In the genomic region with DNA sequence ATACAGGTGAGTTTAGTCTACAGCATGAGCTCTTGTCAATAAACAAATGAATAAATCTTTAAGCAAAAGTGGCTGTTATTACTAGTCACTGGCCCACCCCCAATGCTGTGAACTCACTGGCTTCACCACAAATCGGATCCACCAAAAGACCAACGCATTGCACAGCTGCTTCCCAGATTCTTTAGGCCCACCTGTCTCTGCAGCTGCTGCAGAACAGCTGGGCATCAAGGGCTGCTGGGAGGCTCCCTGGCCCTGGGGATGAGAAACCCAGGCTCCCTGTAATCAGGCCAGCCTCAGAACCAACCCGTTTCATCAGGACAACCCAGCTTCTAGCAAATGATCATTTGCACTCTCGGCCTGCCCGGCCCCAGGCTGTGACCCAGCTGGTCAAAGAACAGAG, we compare ENCODE assay signal across 25 mouse cellular contexts. TPM values are rescaled to one million over a fixed set of nuclear protein-coding genes. Genes with fewer than 3 reads are reported as not detected.
"Had no signal": no experiment of that assay in that cellular context is flagged by ENCODE, and none has a peak within 500 bp of the region (broad histone marks: within the 10 kb centered on the region; RNA-seq: fewer than 3 reads in every experiment).

No protein-coding gene starts in this region.

- H3K4me1 ChIP-seq: lung, embryonic 15.5 days; midbrain, embryonic 13.5 days; midbrain, embryonic 15.5 days; neural tube, embryonic 13.5 days; neural tube, embryonic 15.5 days had no signal

- DNase-seq: liver, postnatal 0 days; lung, adult 2 months; lung, postnatal 14 days; lung, postnatal 36 days; retina, postnatal 1 day; right cerebral cortex, adult 18-20 months; right cerebral cortex, postnatal 25 days; right cerebral cortex, postnatal 4 days; spleen, adult 18-20 months; thymus, adult 18-20 months; thymus, postnatal 14 days; thymus, postnatal 36 days had no signal

- ATAC-seq: liver, postnatal 0 days; lung, postnatal 0 days; midbrain, embryonic 13.5 days; midbrain, embryonic 15.5 days had no signal

- H3K9me3 ChIP-seq: lung, embryonic 15.5 days; midbrain, embryonic 13.5 days; midbrain, embryonic 15.5 days; neural tube, embryonic 13.5 days; neural tube, embryonic 15.5 days had no signal

- H3K27me3 ChIP-seq: midbrain, embryonic 13.5 days; midbrain, embryonic 15.5 days; neural tube, embryonic 15.5 days had no signal

- H3K9ac ChIP-seq: liver, postnatal 0 days; lung, embryonic 15.5 days; midbrain, embryonic 13.5 days; midbrain, embryonic 15.5 days; neural tube, embryonic 13.5 days; neural tube, embryonic 15.5 days had no signal

- H3K4me2 ChIP-seq: lung, embryonic 15.5 days; midbrain, embryonic 11.5 days; midbrain, embryonic 13.5 days; midbrain, embryonic 15.5 days; neural tube, embryonic 13.5 days; neural tube, embryonic 15.5 days had no signal

- H3K4me3 ChIP-seq: lung, embryonic 15.5 days; midbrain, embryonic 13.5 days; midbrain, embryonic 15.5 days; neural tube, embryonic 13.5 days; neural tube, embryonic 15.5 days had no signal

- H3K36me3 ChIP-seq: lung, embryonic 15.5 days; midbrain, embryonic 13.5 days; midbrain, embryonic 15.5 days; neural tube, embryonic 13.5 days; neural tube, embryonic 15.5 days had no signal

- H3K27ac ChIP-seq: lung, embryonic 15.5 days; macrophage; midbrain, embryonic 13.5 days; midbrain, embryonic 15.5 days; neural tube, embryonic 13.5 days; neural tube, embryonic 15.5 days had no signal

RNA-seq across cellular contexts. Expression of a gene that starts 3.9 kb away (rescaled TPM):
- polyA plus RNA-seq: macrophage had no signal

RNA-seq across cellular contexts. Expression of a gene that starts 25.6 kb away (rescaled TPM):
- polyA plus RNA-seq: liver, postnatal 0 days; lung, adult 2 months; lung, embryonic 15.5 days; macrophage; midbrain, embryonic 11.5 days; neural tube, embryonic 11.5 days; small intestine, adult 2 months; stomach, embryonic 14.5 days; stomach, embryonic 16.5 days; thymus, postnatal 0 days had no signal
